Mouse (Mus musculus) myocyte (in vitro differentiated cells): ENCODE results near the gene Gpr26. TPM values are rescaled to one million over a fixed set of nuclear protein-coding genes. Genes with fewer than 3 reads are reported as not detected.

Experiments used
- H3K27me3 ChIP-seq: one replicate; pipeline ENCODE4 v1.6.1; 2011; ENCODE audit not compliant: control insufficient read depth, insufficient read depth, insufficient read length
- H3K36me3 ChIP-seq: one replicate; pipeline ENCODE4 v1.6.1; 2011; ENCODE audit not compliant: control insufficient read depth, insufficient read depth
- H3K4me2 ChIP-seq: one replicate; pipeline ENCODE4 v1.6.1; 2011; ENCODE audit warnings: low read depth, control low read depth
- H3K4me3 ChIP-seq: one replicate; pipeline ENCODE4 v1.5.1; 2011; ENCODE audit warnings: mild to moderate bottlenecking, control low read depth, moderate library complexity
- H3K79me2 ChIP-seq: one replicate; pipeline ENCODE4 v1.6.1; 2011; ENCODE audit not compliant: control insufficient read depth, insufficient read depth
- H3ac ChIP-seq: one replicate; pipeline ENCODE4 v1.6.1; 2011; ENCODE audit not compliant: control insufficient read depth, insufficient read length
- CEBPB ChIP-seq: IDR thresholded peaks from 2 replicates; pipeline ENCODE4 v1.6.1; 2011; ENCODE audit warnings: mild to moderate bottlenecking, moderate library complexity; ENCODE audit not compliant: poor library complexity, insufficient read depth, severe bottlenecking
- E2F4 ChIP-seq: IDR thresholded peaks from one replicate; pipeline ENCODE4 v1.6.1; 2011; ENCODE audit warnings: mild to moderate bottlenecking, control low read depth, moderate library complexity; ENCODE audit not compliant: insufficient read depth
- MAX ChIP-seq: IDR thresholded peaks from one replicate; pipeline ENCODE4 v1.6.1; 2011; ENCODE audit warnings: low read depth, mild to moderate bottlenecking, control low read depth
- MYOD1 ChIP-seq, 3 experiments: IDR thresholded peaks; one replicate each; pipeline ENCODE4 v1.6.1; 2011; ENCODE audit warnings: control low read depth in 2 of 3, low read depth in 2 of 3, mild to moderate bottlenecking in 2 of 3, moderate library complexity in 1 of 3; ENCODE audit not compliant: insufficient read length in 2 of 3, control insufficient read depth in 1 of 3
- MYOG ChIP-seq, 3 experiments: IDR thresholded peaks; one replicate each; pipeline ENCODE4 v1.6.1; 2011; ENCODE audit warnings: control low read depth in 2 of 3, low read depth in 2 of 3, mild to moderate bottlenecking in 2 of 3; ENCODE audit not compliant: insufficient read length in 2 of 3, control insufficient read depth in 1 of 3, insufficient read depth in 1 of 3
- POLR2A ChIP-seq: IDR thresholded peaks from one replicate; pipeline ENCODE4 v1.6.1; 2011; ENCODE audit warnings: low read depth, mild to moderate bottlenecking, control low read depth, moderate library complexity; ENCODE audit not compliant: insufficient read length
- POLR2AphosphoS2 ChIP-seq: IDR thresholded peaks from one replicate; pipeline ENCODE4 v1.6.1; 2011; ENCODE audit warnings: low read depth, control low read depth; ENCODE audit not compliant: insufficient read length
- REST ChIP-seq: IDR thresholded peaks from one replicate; pipeline ENCODE4 v1.6.1; 2011; ENCODE audit warnings: mild to moderate bottlenecking, control low read depth, moderate library complexity; ENCODE audit not compliant: insufficient read depth, insufficient read length
- SRF ChIP-seq: IDR thresholded peaks from one replicate; pipeline ENCODE4 v1.6.1; 2011; ENCODE audit warnings: low read depth; ENCODE audit not compliant: control insufficient read depth, insufficient read length
- TCF12 ChIP-seq: IDR thresholded peaks from one replicate; pipeline ENCODE4 v1.6.1; 2011; ENCODE audit warnings: mild to moderate bottlenecking, control low read depth; ENCODE audit not compliant: poor library complexity, insufficient read depth, severe bottlenecking
- TCF3 ChIP-seq: IDR thresholded peaks from one replicate; pipeline ENCODE4 v1.6.1; 2011; ENCODE audit warnings: low read depth, control low read depth; ENCODE audit not compliant: insufficient read length
- USF1 ChIP-seq: IDR thresholded peaks from one replicate; pipeline ENCODE4 v1.6.1; 2011; ENCODE audit warnings: low read depth, mild to moderate bottlenecking, control low read depth, moderate library complexity
- polyA plus RNA-seq: library from polyadenylated mRNA; unstranded; fragments of >200 nt; fragmentation: generic; extraction: Trizol; gene quantifications from one replicate; pipeline ENCODE4 v1.2.1, GENCODE M21; 2012; ENCODE audit warnings: missing spikeins

Gpr26 gene
- not detected for polyA plus RNA-seq

- no peak within 1 kb of the TSS for H3K4me3 ChIP-seq
- no peaks in the 10 kb centered on the region for H3K79me2 ChIP-seq
- TF ChIP-seq TCF12 (no peak), TCF3 (no peak), MYOG (IDR thresholded peaks at IDR 0.05; ENCODE audit: control insufficient read depth in 1 of 3, insufficient read depth in 1 of 3, insufficient read length in 2 of 3, low read depth in 2 of 3) (no peak), POLR2A (no peak), E2F4 (no peak), POLR2AphosphoS2 (no peak), REST (no peak), CEBPB (no peak), USF1 (no peak), MYOD1 (IDR thresholded peaks at IDR 0.05; ENCODE audit: control insufficient read depth in 1 of 3, insufficient read length in 2 of 3, low read depth in 2 of 3) (no peak), MAX (no peak)
- no peak within 1 kb of the TSS for H3K4me2 ChIP-seq
- H3ac ChIP-seq, result no peak within 1 kb of the TSS
- no peaks in the 10 kb centered on the region for H3K36me3 ChIP-seq
- peaks cover 12% of the 10 kb centered on the region for H3K27me3 ChIP-seq
Observed at GRCm38 (mm10) chr7:131966023-131966915, at the start of gene Gpr26. TSS of gene Gpr26 (plus strand) at chr7:131966460.

DNA sequence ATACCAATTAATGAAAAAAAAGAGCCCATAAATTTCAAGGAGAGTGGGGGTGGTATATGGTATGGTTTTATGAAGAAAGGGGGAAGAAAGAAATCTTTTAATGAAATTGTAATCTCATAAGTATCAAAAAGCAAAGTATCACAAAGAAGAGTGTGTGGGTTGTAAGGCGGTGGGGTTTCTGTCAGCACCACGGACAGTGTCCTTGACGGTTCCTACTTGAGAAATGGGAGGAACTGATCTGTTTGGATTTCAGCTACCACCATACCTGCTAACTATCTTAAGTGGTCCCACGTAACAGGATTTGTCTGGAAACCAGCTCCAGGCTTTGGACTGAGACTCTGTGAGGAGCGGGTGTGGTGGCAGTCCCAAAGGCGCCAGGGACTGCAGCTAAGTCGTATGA lies 48.9 kb upstream of the Gpr26 start:
- no peaks in the 10 kb centered on the region for H3K27me3 ChIP-seq
- TF ChIP-seq POLR2AphosphoS2 (no peak), MAX (no peak), REST (peak; percentile 68)

DNA sequence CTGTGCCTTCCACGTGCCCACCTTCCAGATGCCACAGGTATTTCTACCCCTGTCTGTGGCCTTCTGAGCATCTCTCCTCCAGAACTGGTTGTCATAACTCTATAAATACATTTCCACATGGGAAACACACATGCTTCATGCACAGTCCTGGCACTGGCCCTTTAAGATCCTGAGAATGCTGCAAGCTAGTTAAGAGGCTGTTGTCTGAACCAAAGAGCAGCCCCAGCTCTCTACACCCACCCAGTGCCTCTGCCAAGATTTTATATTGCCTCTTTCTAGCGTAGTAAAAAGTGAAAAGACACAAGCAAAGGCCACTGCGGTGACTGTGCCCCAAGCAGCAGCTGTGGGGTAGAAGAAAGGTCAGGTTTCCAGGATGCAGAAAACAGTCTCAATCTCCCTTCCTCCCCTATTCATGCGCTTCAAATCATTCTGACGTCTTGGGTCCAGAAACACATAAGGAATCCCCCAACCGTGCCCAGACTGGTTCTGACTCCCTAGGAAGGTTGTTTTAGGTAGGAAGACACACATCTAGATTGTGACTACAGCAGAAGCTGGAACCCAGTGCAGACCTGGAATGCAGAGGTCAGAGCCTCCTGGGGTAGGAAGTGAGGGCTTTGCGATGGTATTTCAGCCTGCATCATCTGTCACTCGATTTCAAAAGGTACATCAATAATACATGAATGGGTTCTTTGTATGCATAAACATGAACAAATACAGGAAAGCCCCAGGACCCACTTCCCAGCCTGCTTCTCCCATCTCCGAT lies 38.8 kb upstream of the Gpr26 start:
- H3K4me3 ChIP-seq, result no peak overlapping the region
- no peaks in the 10 kb centered on the region for H3K79me2 ChIP-seq
- H3K27me3 ChIP-seq, result no peaks in the 10 kb centered on the region
- H3ac ChIP-seq, result no peak overlapping the region
- H3K4me2 ChIP-seq, result no peak overlapping the region
- H3K36me3 ChIP-seq, result no peaks in the 10 kb centered on the region
- TF ChIP-seq POLR2AphosphoS2 (no peak), USF1 (no peak), POLR2A (no peak), SRF (no peak), TCF3 (no peak), TCF12 (no peak), CEBPB (no peak), MAX (no peak)

More for the DNA sequence above, 48.9 kb upstream of the Gpr26 start:
- H3K4me2 ChIP-seq, result no peak overlapping the region
- H3ac ChIP-seq, result no peak overlapping the region
- no peak overlapping the region for H3K4me3 ChIP-seq
- H3K79me2 ChIP-seq, result no peaks in the 10 kb centered on the region
- H3K36me3 ChIP-seq, result no peaks in the 10 kb centered on the region

- H3K4me2 ChIP-seq, result no peak overlapping the region
- H3K36me3 ChIP-seq, result no peaks in the 10 kb centered on the region
- no peak overlapping the region for H3K4me3 ChIP-seq
- TF ChIP-seq MYOG (IDR thresholded peaks at IDR 0.05; ENCODE audit: control insufficient read depth in 1 of 3, insufficient read depth in 1 of 3, insufficient read length in 2 of 3, low read depth in 2 of 3), result no peak
- TF ChIP-seq REST, result no peak
- TF ChIP-seq SRF, result no peak
- H3ac ChIP-seq, result no peak overlapping the region
- no peaks in the 10 kb centered on the region for H3K27me3 ChIP-seq
- no peaks in the 10 kb centered on the region for H3K79me2 ChIP-seq
Observed at GRCm38 (mm10) chr7:131937611-131938010, 28.6 kb upstream of the Gpr26 start.

DNA sequence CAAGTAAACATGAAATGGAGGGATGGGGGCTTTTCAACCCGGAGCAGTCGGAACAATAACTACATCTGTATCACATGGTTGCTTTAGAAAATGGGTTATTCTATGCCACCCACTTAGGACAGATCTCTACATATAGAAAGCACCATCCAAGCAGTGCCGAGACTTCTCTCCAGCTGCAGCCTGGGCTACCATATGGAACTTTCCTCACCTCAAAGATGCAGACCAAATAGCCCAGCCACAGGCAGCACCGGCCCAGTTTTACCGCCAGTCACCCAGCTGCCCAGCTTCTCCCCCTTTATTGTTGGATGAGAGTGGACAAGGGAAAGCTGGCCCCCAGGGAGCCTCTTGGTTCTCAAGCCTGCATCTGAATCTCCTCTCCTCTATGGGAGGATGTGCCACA lies 15.1 kb upstream of the Gpr26 start:
- Histone ChIP-seq H3K79me2 (no peaks in the 10 kb centered on the region), H3K27me3 (no peaks in the 10 kb centered on the region), H3K4me2 (no peak overlapping the region), H3K4me3 (no peak overlapping the region), H3ac (no peak overlapping the region), H3K36me3 (no peaks in the 10 kb centered on the region)
- no peak for TF ChIP-seq TCF12
- no peak for TF ChIP-seq SRF
- TF ChIP-seq POLR2A, result no peak
- TF ChIP-seq MYOD1 (IDR thresholded peaks at IDR 0.05; ENCODE audit: control insufficient read depth in 1 of 3, insufficient read length in 2 of 3, low read depth in 2 of 3), result no peak
- no peak for TF ChIP-seq USF1
- no peak for TF ChIP-seq TCF3
- no peak for TF ChIP-seq CEBPB
- TF ChIP-seq MAX, result no peak
- no peak for TF ChIP-seq E2F4
- TF ChIP-seq MYOG (IDR thresholded peaks at IDR 0.05; ENCODE audit: control insufficient read depth in 1 of 3, insufficient read depth in 1 of 3, insufficient read length in 2 of 3, low read depth in 2 of 3), result no peak
- TF ChIP-seq REST, result no peak
- no peak for TF ChIP-seq POLR2AphosphoS2
